Mouse (Mus musculus): Measurements from ENCODE around the gene Gtf2h2.
"Not testable (repeated sequence)": the region's sequence is repeated elsewhere in the genome, so short reads cannot be mapped to it uniquely, and the experiment has no call there.

Gtf2h2 gene

GRCm38 (mm10) chr13:100483610-100484009 is 8.8 kb downstream of the Gtf2h2 start:
- DNase-seq: no peak

GRCm38 (mm10) chr13:100463527-100464222 is 28.7 kb downstream of the Gtf2h2 start:
- no peak for DNase-seq

GRCm38 (mm10) chr13:100461336-100461735 is 31.0 kb downstream of the Gtf2h2 start:
- no peak for DNase-seq

GRCm38 (mm10) chr13:100452415-100453127 is 39.8 kb downstream of the Gtf2h2 start, which contains the start of gene Naip1:
Gene Naip1 (minus strand): TSS chr13:100452869.
- DNase-seq: not testable (repeated sequence)

- DNase-seq: no peak
These were observed 42.9 kb downstream of the Gtf2h2 start for GRCm38 (mm10) chr13:100449495-100449894.

- DNase-seq: no peak
These were observed 52.3 kb downstream of the Gtf2h2 start for GRCm38 (mm10) chr13:100440116-100440515.

GRCm38 (mm10) chr13:100438701-100439100 is 53.7 kb downstream of the Gtf2h2 start:
- no peak for DNase-seq

- DNase-seq: peak in 1 of 2 experiments; percentile 3
These were observed 55.0 kb downstream of the Gtf2h2 start for GRCm38 (mm10) chr13:100437322-100437825.

GRCm38 (mm10) chr13:100436556-100437163 is 55.7 kb downstream of the Gtf2h2 start:
- DNase-seq: peak in 1 of 2 experiments; percentile 1

- DNase-seq: not testable (repeated sequence)
These were observed 72.4 kb downstream of the Gtf2h2 start for GRCm38 (mm10) chr13:100419958-100420357.

- DNase-seq: no peak
These were observed 78.0 kb downstream of the Gtf2h2 start for GRCm38 (mm10) chr13:100414428-100414827.
